Mouse (Mus musculus): ENCODE data around the gene S100a1.

GRCm38 (mm10) chr3:90526076-90526475 lies 11.9 kb upstream of the S100a1 start:
- TF ChIP-seq CTCF (IDR thresholded peaks at IDR 0.05; ENCODE audit: low read depth) (no peak), EP300 (optimal IDR thresholded peaks at IDR 0.05) (no peak)

Measured in stomach, postnatal 0 days (tissue).